Mouse (Mus musculus): ENCODE results near the gene Stip1. TPM values are rescaled to one million over a fixed set of nuclear protein-coding genes. Genes with fewer than 3 reads are reported as not detected.

Gene Stip1
- total RNA-seq, 1 experiment from 2014 or later, result 257 TPM

- ATAC-seq (replicated peaks; ENCODE audit: low read depth, poor library complexity, severe bottlenecking), result no peak
Measured at GRCm38 (mm10) chr19:6971644-6972043, 68.1 kb downstream of the Stip1 start.

Other genes starting within 250 kb of the Stip1 start
- gene Rps6ka4, start 199.3 kb downstream of the Stip1 start, total RNA-seq (2017), result 5.8 and 6.8 TPM in 2 replicates
- gene Ccdc88b, start 181.8 kb downstream of the Stip1 start, total RNA-seq (2017), result 29.1 and 65.5 TPM in 2 replicates
- gene Trmt112, start 130.3 kb downstream of the Stip1 start, total RNA-seq (2017), result 251 and 275 TPM in 2 replicates
- gene Prdx5, start 129.9 kb downstream of the Stip1 start, total RNA-seq (2017), result 131 and 139 TPM in 2 replicates
- gene Esrra, start 118.2 kb downstream of the Stip1 start, total RNA-seq (2017), result 17.9 and 18.2 TPM in 2 replicates
- gene Catsperz, start 114.6 kb downstream of the Stip1 start, total RNA-seq (2017), result not detected in 2 replicates
- not detected in 2 replicates for gene Kcnk4, start 105.5 kb downstream of the Stip1 start, total RNA-seq (2017)
- gene Bad, start 98.1 kb downstream of the Stip1 start, total RNA-seq (2017), result 36.4 and 72.3 TPM in 2 replicates
- gene Gpr137, start 97.5 kb downstream of the Stip1 start, total RNA-seq (2017), result 13.0 and 13.1 TPM in 2 replicates
- 119 and 184 TPM in 2 replicates for gene Ppp1r14b, start 65.0 kb downstream of the Stip1 start, total RNA-seq (2017)
- 7.5 and 10.6 TPM in 2 replicates for gene Plcb3, start 63.5 kb downstream of the Stip1 start, total RNA-seq (2017)
- 136 and 154 TPM in 2 replicates for gene Fkbp2, start 59.5 kb downstream of the Stip1 start, total RNA-seq (2017)
- gene Vegfb, start 52.3 kb downstream of the Stip1 start, total RNA-seq (2017), result 6.0 and 16.6 TPM in 2 replicates
- 5.4 and 7.9 TPM in 2 replicates for gene Dnajc4, start 47.4 kb downstream of the Stip1 start, total RNA-seq (2017)
- gene Nudt22, start 43.9 kb downstream of the Stip1 start, total RNA-seq (2017), result 3.3 and 6.1 TPM in 2 replicates
- gene Trpt1, start 43.8 kb downstream of the Stip1 start, total RNA-seq (2017), result 3.2 TPM in 1 of 2 replicates, not detected in the other
- 221 and 234 TPM in 2 replicates for gene Fermt3, start 20.5 kb downstream of the Stip1 start, total RNA-seq (2017)
- 2.8 and 7.9 TPM in 2 replicates for gene Macrod1, start 16.8 kb upstream of the Stip1 start, total RNA-seq (2017)
- not detected in 2 replicates for gene Flrt1, start 65.8 kb upstream of the Stip1 start, total RNA-seq (2017)
- gene Otub1, start 166.3 kb upstream of the Stip1 start, total RNA-seq (2017), result 68.3 and 73.2 TPM in 2 replicates
- 385 and 388 TPM in 2 replicates for gene Cox8a, start 177.6 kb upstream of the Stip1 start, total RNA-seq (2017)
- gene Naa40, start 201.2 kb upstream of the Stip1 start, total RNA-seq (2017), result 31.5 and 39.4 TPM in 2 replicates
- gene Rcor2, start 227.4 kb upstream of the Stip1 start, total RNA-seq (2017), result 5.9 and 9.0 TPM in 2 replicates

Data from common myeloid progenitor, adult 5-6 weeks (primary cell).